Mouse (Mus musculus) brown adipose tissue, adult 24 weeks (tissue): ENCODE data around the gene Cfap100. TPM values are rescaled to one million over a fixed set of nuclear protein-coding genes. Genes with fewer than 3 reads are reported as not detected.

ENCODE experiments used
- H3K27ac ChIP-seq: fragments of 200-500 bp; replicated peaks from 2 replicates; pipeline ENCODE4 v1.5.1; 2012; ENCODE audit warnings: low read depth, mild to moderate bottlenecking, low read length
- H3K4me1 ChIP-seq: fragments of 200-500 bp; 2 replicates; pipeline ENCODE4 v1.6.1; 2012; ENCODE audit warnings: low read length, mixed read lengths; ENCODE audit not compliant: control insufficient read depth, insufficient read depth, insufficient read length
- H3K4me3 ChIP-seq: fragments of 200-500 bp; 2 replicates; pipeline ENCODE4 v1.5.1; 2012; ENCODE audit warnings: low read depth, mild to moderate bottlenecking, low read length, moderate library complexity; ENCODE audit not compliant: insufficient read depth
- polyA plus RNA-seq: library from polyadenylated mRNA; stranded (reverse); fragments of >200 nt; gene quantifications from 2 replicates; pipeline ENCODE4 v1.2.4, GENCODE M21; 2012; ENCODE audit not compliant: missing spikeins, insufficient read depth, insufficient read length

Cfap100 gene
- polyA plus RNA-seq, 1 experiment: not detected

DNA sequence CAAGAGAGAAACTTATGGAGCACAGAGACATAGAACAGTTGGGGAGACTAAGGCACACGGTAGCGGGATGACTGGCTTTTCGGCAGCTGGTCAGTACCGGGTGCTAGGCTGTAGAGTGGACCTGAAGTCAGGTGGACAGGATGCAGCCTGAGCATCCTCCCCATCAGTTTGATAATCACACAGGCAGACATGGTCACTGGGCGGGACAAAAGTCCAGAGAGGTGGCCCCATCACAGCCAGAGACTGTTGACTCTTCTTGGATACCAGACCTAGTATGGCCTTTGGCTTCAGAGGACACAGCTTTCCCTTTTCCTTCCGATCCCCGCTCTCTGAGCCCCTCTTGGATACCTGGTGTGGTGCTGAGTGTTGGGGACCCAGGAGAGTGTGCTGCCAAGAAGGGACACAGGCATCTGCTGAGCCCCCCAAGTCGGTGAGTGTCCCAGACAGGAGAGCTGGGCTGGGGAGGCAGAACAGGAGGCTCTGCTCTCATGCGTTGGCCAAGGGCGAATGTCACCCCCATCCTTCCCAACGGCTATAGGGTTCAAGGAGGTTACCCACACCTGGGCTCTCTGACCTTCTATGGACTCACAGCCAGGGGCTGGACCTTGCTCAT, 36.5 kb upstream of the Cfap100 start:
- Histone ChIP-seq H3K27ac (no peak overlapping the region), H3K4me3 (no peak overlapping the region), H3K4me1 (peaks cover 38% of the 10 kb centered on the region)

DNA sequence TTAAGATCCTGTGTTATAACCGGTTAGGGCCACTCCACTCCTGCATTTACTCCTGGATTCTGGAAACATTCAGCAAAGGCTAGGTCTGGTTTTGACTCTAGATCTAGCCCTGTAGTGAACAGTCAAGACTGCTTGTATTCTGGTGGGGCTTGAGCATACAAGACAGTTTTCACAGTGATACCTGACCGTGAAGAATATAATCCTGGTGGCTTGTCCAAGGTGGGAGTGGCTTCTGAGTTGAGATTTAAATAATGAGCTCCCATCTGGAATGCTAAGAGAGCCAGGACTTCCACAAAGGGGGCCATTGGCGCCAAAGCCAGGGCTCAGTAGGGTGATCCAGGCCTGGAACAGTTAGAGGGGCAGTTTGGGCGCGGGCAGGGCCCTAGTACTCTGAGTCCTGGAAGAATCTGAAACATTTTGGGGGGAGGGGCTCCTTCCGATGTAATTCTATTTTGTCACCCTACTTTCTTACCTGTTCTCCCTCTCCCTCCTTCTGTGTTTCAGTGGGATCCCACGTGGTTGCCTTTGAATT, 35.4 kb upstream of the Cfap100 start:
- Histone ChIP-seq H3K4me1 (peaks cover 33% of the 10 kb centered on the region), H3K27ac (0 out of 2 replicates have a peak overlapping the region, but pooled peaks have one; percentile 4), H3K4me3 (peak overlapping the region; percentile 60)

DNA sequence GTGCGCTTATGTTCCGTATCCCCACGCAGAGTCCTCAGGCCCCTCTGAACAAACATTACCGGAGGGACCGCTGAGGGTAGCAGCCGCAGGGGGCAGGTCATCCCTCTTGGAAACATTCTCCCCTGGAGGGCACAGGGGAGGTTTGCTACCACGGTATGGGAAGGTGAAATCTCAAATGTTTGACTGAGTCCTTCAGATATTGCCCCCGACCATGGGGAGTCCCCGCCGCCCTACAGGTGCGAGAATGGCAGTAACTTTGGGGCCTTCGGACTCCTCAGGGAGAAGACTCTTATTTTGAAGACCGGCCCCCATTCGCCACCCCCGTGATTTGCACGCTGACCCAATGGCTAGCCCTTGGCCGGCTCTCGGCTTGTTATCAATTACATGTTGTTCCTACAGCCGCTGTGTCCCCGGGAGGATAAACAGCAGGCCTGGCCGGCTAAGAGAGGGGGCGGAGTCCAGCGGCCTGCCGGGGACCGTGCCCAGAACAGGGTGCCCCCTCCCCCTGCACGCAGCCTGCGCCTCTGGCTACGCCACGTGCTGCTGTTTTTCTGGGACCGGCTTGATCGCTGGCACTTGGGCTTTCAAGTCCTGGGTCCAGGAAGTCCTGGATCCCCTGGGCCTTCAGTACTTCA, 34.7 kb upstream of the Cfap100 start:
- H3K27ac ChIP-seq: peak overlapping the region; percentile 52
- peak overlapping the region; percentile 60 for H3K4me3 ChIP-seq
- peaks cover 33% of the 10 kb centered on the region for H3K4me1 ChIP-seq

DNA sequence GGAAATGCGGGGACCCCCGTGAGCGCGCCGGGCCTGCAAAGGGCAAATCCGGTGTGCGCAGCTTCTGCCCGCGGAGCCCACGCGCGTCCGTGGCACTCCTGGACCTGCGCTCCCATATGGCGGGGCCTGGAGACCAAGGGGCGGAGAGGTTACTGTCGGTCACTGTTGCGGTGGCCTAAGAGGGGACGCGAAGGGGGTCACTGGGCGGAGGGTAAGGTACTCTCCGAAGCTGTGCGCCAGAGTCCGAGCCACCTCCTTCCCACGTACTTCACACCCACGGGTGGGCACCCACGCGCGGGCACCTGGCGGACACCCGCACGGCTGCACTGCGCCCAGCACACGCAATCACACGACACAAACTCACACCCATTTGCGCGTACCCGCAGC, 34.2 kb upstream of the Cfap100 start:
- H3K27ac ChIP-seq: peak overlapping the region; percentile 52

DNA sequence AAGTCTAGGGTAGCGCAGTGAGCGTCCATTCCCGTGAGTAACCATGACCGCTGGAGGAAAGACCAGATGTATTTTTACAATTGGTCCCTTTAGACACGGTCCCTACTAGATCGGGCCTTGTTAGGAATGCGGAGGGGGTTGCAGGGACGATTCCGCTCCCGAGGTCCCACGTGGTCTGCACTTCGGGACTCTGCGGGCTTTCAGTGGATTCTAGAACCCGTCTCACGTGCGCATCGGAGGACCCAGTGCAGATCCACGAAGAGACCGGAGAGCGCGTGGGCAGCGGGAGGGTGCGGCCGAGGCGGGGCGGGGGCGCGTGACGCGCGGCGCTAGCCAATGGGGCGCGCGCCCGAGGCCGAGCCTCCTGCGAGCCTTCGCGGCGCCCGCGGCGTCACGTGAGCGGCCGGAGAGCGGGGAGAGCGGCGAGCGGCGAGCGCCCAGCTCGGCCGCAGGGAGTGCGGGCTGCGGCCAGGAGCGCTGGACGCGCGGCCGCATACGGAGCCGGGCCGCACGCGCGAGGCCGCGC, 33.6 kb upstream of the Cfap100 start, which contains the start of gene Klf15:
Gene Klf15, plus strand, starts transcription at position 396 of the 526 bp plus-strand sequence.
- Histone ChIP-seq H3K4me1 (peaks cover 25% of the 10 kb centered on the region), H3K4me3 (peak within 1 kb of the TSS; percentile 60), H3K27ac (peak within 1 kb of the TSS; percentile 52)

More for the DNA sequence above, 34.2 kb upstream of the Cfap100 start:
- H3K4me1 ChIP-seq: peaks cover 30% of the 10 kb centered on the region
- peak overlapping the region; percentile 60 for H3K4me3 ChIP-seq

DNA sequence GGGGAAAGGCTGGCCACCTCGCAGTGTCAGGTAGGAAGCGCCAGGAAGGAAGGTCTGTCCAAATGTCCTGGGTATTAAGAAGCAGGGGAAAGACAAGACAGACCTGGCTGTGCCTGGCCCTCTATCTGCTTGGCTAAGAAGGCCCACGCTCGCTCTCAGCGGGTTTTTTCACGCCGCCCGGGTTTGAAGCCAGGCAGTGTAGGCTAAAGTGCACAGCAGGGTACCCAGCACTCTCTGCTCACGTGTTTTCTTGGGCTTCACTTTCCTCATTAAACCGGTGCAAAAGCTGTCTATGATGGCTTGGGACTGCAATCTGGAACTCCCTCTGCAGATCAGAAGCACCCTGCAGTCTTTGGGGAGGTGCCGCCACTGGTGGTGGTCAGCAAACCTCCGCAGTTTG, 33.2 kb upstream of the Cfap100 start:
- peak overlapping the region; percentile 60 for H3K4me3 ChIP-seq
- peaks cover 22% of the 10 kb centered on the region for H3K4me1 ChIP-seq
- H3K27ac ChIP-seq: no peak overlapping the region

DNA sequence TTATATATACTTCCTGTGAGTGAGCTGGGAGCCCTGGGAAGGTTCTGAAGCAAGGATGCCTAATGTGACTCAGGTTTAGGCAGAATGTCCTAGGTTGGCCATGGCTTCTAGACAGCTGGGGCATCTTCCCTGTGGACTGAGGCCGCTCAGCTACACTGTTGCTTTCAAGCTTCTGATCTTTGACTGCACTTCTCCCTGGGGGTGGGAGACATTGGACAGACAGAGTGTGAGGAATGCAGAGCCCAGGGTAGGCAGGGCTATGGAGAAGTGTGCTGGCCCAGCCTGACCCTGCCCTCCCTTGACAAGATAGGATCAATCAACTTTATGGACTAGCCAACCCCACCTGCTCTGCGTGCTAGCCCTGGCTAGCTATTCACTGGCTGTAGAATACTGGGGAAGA, 32.6 kb upstream of the Cfap100 start:
- Histone ChIP-seq H3K27ac (no peak overlapping the region), H3K4me3 (no peak overlapping the region), H3K4me1 (peaks cover 17% of the 10 kb centered on the region)

DNA sequence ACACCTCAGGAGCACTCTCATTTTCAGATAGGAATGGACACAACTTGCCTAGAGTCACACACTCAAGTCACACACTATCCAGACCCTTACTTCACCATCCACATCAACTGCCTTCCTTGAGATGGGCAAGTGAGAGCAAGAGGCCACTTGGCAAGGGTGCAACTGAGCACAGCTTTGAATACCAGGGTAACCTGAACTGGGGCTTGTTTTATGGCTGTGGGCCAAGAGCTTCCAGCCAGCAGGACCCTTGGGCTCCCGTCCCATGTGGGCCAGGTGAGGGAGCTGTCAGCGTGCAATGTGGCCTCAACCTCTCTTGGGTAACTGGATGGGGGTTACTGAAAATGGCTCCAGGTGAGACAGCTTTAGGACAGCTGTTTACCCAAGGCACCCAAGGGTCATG, 28.8 kb upstream of the Cfap100 start:
- Histone ChIP-seq H3K4me1 (no peaks in the 10 kb centered on the region), H3K4me3 (no peak overlapping the region), H3K27ac (no peak overlapping the region)

DNA sequence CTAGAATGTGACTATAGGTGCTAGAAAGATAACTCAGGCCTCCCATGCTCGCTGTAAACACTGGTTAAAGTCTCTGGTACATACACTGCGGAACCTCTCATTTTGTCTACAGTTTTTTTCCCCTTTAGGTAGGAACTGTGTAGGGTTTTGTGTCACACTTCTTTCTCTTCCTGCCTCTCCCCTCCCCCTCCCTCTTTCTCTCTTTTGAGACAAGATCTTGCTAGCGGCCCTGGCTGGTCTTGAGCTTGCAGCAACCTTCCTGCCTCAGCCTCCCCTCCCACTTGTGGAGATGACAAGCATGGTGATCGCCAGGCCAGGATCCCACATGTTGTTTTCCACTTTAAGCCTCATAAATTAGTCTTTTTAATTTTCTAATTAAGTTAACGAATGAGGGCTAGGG, 25.2 kb upstream of the Cfap100 start:
- Histone ChIP-seq H3K4me3 (no peak overlapping the region), H3K4me1 (no peaks in the 10 kb centered on the region), H3K27ac (no peak overlapping the region)

DNA sequence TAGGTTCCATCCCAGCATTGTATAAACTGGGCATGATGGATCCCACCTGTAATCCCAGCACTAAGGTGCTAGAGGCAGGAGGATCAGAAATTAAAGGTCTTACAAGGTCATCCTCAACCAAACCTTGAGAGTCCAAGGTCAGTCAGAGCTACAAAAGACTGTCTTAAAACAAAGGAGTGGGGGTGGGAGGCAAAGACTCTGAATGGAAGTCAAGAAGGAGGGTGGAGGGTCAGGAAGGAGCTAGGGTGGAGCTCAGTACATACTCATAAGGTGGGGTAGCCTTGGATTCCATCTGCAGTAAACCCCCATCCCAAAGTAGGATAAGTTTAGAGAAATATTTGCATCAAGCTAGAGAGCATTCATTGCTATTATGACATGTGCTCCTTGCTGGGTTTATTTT, 24.0 kb upstream of the Cfap100 start:
- Histone ChIP-seq H3K4me3 (no peak overlapping the region), H3K27ac (no peak overlapping the region), H3K4me1 (no peaks in the 10 kb centered on the region)

DNA sequence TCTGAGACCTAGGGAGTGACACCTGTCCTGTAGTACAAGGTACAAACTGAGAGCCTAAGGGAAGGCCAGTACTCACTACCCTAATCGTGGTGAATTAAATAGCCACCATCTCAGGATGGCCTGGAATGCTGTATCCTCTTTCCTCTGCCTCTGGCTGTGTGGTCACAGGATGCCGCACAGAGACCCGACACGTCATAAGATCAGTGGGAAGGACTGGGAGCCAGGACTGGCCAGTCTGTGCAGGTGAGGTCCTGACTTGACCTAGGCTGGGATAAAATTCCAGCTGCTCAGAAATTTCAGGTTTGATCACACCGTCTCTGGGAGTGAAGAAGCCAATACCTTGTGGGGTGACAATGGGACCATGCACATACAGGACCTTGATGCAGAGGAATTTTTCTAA, 22.9 kb upstream of the Cfap100 start:
- H3K27ac ChIP-seq: no peak overlapping the region
- H3K4me1 ChIP-seq: no peaks in the 10 kb centered on the region
- H3K4me3 ChIP-seq: no peak overlapping the region

DNA sequence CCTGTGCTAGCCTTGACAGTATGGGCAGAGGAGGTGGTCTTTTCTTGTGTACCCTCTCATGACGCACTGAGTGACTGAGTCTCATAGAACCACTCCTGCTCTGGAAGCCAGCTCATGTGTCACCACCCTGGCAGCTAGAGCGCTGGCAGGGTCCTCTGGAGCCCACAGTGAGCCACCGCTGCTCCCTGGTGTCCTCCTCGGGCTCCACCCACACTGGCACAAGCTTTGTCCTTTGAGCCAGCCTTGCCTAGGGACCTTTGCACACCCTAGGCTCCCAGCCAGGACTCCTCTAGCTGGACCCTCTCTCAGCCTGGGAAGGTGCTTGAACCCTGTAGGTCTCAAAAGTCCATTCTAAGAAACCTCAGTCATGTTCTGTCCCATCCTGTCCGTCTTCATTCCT, 22.1 kb upstream of the Cfap100 start:
- Histone ChIP-seq H3K4me1 (no peaks in the 10 kb centered on the region), H3K4me3 (no peak overlapping the region), H3K27ac (no peak overlapping the region)

DNA sequence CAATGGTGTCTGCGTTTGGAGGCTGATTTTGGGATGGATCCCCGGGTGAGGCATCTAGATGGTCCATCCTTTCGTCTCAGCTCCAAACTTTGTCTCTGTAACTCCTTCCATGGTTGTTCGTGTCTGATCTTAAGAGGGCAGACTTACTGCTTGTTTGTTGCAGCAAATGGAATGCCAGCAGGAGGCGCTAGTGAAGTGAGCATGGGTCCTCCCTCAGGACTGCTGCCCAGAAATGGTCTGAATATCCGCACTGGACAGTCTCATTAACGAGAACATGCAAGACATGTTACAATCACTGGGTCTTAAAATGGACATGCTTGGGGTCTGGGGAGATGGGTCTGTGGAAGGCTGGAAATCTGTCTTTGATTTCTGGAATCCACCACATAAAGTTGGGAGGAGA, 21.6 kb upstream of the Cfap100 start:
- Histone ChIP-seq H3K27ac (no peak overlapping the region), H3K4me1 (no peaks in the 10 kb centered on the region), H3K4me3 (no peak overlapping the region)

DNA sequence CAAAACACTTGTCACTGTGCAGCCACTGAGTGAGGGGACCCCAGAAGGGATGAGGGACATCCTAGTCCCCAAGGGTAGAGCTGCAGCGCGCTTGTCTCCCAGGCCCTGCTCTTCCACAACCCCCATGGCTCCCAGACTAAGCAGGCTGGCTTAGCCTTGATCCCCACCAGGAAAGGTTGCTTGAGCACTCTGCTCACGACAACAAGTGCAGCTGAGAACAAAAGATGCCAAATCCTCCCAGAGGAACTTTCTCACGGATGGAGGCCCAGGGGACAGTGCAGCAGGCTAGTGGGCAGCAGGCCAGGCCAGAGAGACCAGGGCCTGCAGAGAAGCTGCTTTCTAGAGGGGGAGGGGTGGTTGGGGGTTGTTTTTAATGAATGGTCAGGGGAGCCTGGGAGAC, 18.3 kb upstream of the Cfap100 start:
- H3K4me3 ChIP-seq: no peak overlapping the region
- no peak overlapping the region for H3K27ac ChIP-seq
- no peaks in the 10 kb centered on the region for H3K4me1 ChIP-seq

DNA sequence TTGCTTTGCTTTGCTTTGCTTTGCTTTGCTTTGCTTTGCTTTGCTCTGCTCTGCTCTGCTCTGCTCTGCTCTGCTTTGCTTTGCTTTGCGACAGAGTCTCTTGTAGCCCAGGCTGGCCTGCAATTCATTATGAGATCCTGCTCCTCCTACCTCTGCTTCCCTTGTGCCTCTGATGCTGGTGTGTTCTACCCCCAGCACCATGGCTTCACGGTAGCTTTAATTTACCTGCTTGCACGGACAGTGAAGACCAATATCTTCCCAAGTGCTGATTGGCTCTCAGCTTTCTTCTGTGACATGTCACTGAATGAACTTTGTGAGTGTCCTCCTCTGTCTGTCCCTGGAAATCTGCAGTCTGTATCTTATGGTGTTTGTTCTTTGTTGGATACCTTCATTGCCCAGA, 8.4 kb upstream of the Cfap100 start:
- Histone ChIP-seq H3K4me3 (no peak overlapping the region), H3K4me1 (no peaks in the 10 kb centered on the region), H3K27ac (no peak overlapping the region)
